Mouse (Mus musculus) retina, embryonic 14.5 days (tissue): ENCODE results near the gene Gm3424.
"Not testable (repeated sequence)": the region's sequence is repeated elsewhere in the genome, so short reads cannot be mapped to it uniquely, and the experiment has no call there.

ENCODE experiments used
- DNase-seq: peaks from one replicate; pipeline ENCODE4 v3.0.0-alpha.2; 2015; ENCODE audit warnings: low spot score

Gene Gm3424

GRCm38 (mm10) chr14:5830229-5830628 is at the start of gene Gm3424:
Gene Gm3424 (minus strand): TSS chr14:5830329.
- not testable (repeated sequence) for DNase-seq

- not testable (repeated sequence) for DNase-seq
These were observed 49.7 kb upstream of the Gm3424 start for GRCm38 (mm10) chr14:5879791-5880190.

GRCm38 (mm10) chr14:5879136-5879535 is 49.0 kb upstream of the Gm3424 start:
- DNase-seq, result peak; percentile 1

- DNase-seq, result not testable (repeated sequence)
These were observed 25.8 kb upstream of the Gm3424 start for GRCm38 (mm10) chr14:5855911-5856310.

- DNase-seq, result not testable (repeated sequence)
These were observed 17.3 kb downstream of the Gm3424 start for GRCm38 (mm10) chr14:5812699-5813356.

GRCm38 (mm10) chr14:5807882-5808281 is 22.2 kb downstream of the Gm3424 start, which contains the start of gene Gm3383:
Gene Gm3383 (minus strand): TSS chr14:5807982.
- not testable (repeated sequence) for DNase-seq
